Mouse (Mus musculus) c-Kit-positive CD71-negative TER-119-negative erythroid progenitor cells, embryonic 14.5 days (primary cell): Measurements from ENCODE around the gene Olfr150.
"Not testable (repeated sequence)": the region's sequence is repeated elsewhere in the genome, so short reads cannot be mapped to it uniquely, and the experiment has no call there.

Experiments used
- DNase-seq: peaks from one replicate; pipeline ENCODE4 v3.0.0-alpha.2; 2013; ENCODE audit warnings: low read depth

The Olfr150 gene

DNA sequence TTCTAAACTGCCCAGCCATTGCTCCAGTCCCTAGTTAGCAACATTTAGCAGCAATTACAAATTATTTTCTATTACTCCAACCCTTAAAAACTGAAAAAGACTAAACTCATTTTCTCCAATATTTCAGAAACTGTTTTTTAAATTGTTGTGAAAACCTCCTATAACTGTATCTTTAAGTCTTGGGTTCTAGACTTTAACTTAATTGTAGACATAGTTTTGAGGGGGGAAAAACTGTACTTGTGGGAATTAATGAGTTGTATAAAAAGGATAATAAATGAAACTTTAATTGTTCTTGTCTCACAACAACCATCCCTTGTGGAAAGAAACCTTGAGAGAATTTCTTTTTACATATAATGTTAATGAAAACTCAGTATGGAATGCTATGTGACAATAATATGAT, at the start of gene Olfr150:
Olfr150 (plus strand) TSS at position 301 of the 400 bp plus-strand sequence.
- DNase-seq: no peak

GRCm38 (mm10) chr9:39701123-39701522, 29.7 kb upstream of the Olfr150 start:
- not testable (repeated sequence) for DNase-seq

DNA sequence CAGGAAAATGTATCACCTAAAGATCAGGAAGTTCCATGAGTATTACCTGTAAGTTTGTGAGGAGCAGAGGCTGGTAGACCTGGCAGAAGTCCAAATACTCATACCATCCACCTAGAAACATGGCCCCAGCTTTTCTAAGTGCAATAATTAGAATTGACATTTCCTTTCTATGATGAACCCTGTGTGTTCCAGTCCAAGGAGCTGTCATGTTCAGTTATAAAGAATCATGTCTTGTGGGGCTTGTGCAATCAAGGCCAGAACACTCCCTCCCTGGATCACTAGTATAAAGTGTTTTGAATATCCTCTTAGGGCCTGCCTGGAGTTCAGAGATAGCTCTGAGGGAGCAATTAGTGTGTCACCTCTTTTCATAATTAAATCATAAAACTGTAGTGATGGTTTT, 23.8 kb upstream of the Olfr150 start, which contains the start of gene Olfr149:
Olfr149 (minus strand) TSS at position 101 of the 400 bp plus-strand sequence.
- no peak for DNase-seq

DNA sequence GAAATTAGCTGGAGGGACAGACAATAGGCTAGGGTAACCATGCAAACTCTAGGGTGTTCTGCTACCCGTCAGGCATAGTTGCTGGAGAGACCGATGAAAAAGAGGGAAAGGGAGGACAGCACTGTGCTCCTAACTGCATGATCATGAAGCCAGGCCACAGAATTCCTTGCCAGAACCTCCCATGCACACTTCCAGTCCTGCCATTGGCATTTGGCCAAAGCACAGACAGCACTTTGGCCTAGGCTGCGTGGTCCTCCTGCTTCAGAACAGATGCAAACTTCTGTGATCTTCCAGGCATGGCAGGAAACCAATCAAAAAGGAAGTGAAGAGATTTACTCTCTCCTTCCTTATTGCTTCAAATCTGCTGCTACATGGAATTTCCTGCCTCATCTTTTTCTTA, 21.8 kb upstream of the Olfr150 start:
- no peak for DNase-seq

GRCm38 (mm10) chr9:39711053-39711452, 19.7 kb upstream of the Olfr150 start, which contains the start of gene Olfr965:
TSS of gene Olfr965 (plus strand) at chr9:39711353.
- DNase-seq: no peak

- DNase-seq: no peak
Measured at GRCm38 (mm10) chr9:39740741-39741140, 10.0 kb downstream of the Olfr150 start.

DNA sequence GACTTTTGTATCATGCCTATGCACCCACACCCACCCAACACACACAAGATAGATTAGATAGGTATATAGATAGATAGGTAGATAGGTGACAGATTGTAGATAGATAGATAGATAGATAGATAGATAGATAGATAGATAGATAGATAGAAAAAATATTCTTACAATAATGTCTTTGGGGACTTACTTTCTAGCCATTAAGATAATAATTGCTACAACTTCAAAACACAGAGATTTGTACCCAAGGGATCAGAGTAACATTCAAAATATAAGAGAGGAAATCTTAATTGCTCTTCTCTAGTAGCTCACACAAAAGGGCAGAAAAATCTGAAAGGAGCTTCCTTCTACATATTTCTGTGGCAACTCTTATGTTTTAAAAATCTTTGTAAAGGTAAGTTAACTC, 15.2 kb downstream of the Olfr150 start, which contains the start of gene Olfr967:
Olfr967 (plus strand) TSS at position 301 of the 400 bp plus-strand sequence.
- DNase-seq: no peak

GRCm38 (mm10) chr9:39746428-39746827, 15.7 kb downstream of the Olfr150 start:
- DNase-seq: no peak

DNA sequence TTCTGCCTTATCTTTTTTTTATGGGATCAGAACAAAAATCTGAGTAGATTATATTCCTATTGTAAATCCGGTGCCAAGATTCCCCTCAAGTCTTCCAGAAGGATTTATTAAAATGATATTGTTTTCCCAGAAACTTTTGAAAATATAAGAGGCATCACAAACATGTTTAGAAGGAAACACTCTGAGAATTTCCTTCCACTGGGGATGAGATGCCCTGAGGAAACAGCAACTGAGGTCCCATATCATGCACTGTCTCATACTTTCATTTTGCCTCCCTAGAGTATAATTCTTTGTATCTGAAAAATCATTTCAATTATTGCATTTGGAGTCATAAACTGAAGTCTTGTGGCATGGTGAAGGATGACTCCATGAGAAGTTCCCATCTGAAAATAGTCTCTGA, 52.4 kb downstream of the Olfr150 start, which contains the start of gene Olfr968:
Olfr968 (minus strand) TSS at position 101 of the 400 bp plus-strand sequence.
- DNase-seq: no peak
